Mouse (Mus musculus): ENCODE data around the gene Thsd4. TPM values are rescaled to one million over a fixed set of nuclear protein-coding genes. Genes with fewer than 3 reads are reported as not detected.

Gene Thsd4
- total RNA-seq, 2 experiments from 2014 or later = 9.1 to 10.8 TPM

GRCm38 (mm10) chr9:60405777-60406176 lies 116.1 kb downstream of the Thsd4 start:
- intact Hi-C loops (cut with DNase I) = no loop called here
- no peak for DNase-seq (ENCODE audit: extremely low spot score in 1 of 2, low spot score in 2 of 2)

- no peak for DNase-seq (ENCODE audit: extremely low spot score in 1 of 2, low spot score in 2 of 2)
- intact Hi-C loops (cut with DNase I) = no loop called here
Observed at GRCm38 (mm10) chr9:60402681-60403080, 119.2 kb downstream of the Thsd4 start.

GRCm38 (mm10) chr9:60400001-60400400 lies 121.8 kb downstream of the Thsd4 start:
- intact Hi-C loops (cut with DNase I) = no loop called here
- no peak for DNase-seq (ENCODE audit: extremely low spot score in 1 of 2, low spot score in 2 of 2)

GRCm38 (mm10) chr9:60398073-60398472 lies 123.8 kb downstream of the Thsd4 start:
- intact Hi-C loops (cut with DNase I) = no loop called here
- DNase-seq (ENCODE audit: extremely low spot score in 1 of 2, low spot score in 2 of 2) = peak in 1 of 2 experiments; percentile 38

GRCm38 (mm10) chr9:60396096-60396495 lies 125.8 kb downstream of the Thsd4 start:
- intact Hi-C loops (cut with DNase I) = no loop called here

GRCm38 (mm10) chr9:60392916-60393315 lies 128.9 kb downstream of the Thsd4 start:
- DNase-seq (ENCODE audit: extremely low spot score in 1 of 2, low spot score in 2 of 2) = no peak
- intact Hi-C loops (cut with DNase I) = no loop called here

More at GRCm38 (mm10) chr9:60396096-60396495, 125.8 kb downstream of the Thsd4 start:
- no peak for DNase-seq (ENCODE audit: extremely low spot score in 1 of 2, low spot score in 2 of 2)

GRCm38 (mm10) chr9:60384751-60385150 lies 137.1 kb downstream of the Thsd4 start:
- intact Hi-C loops (cut with DNase I) = no loop called here
- no peak for DNase-seq (ENCODE audit: extremely low spot score in 1 of 2, low spot score in 2 of 2)

- DNase-seq (ENCODE audit: extremely low spot score in 1 of 2, low spot score in 2 of 2) = no peak
- intact Hi-C loops (cut with DNase I) = no loop called here
Observed at GRCm38 (mm10) chr9:60382941-60383340, 138.9 kb downstream of the Thsd4 start.

GRCm38 (mm10) chr9:60382526-60382925 lies 139.3 kb downstream of the Thsd4 start:
- intact Hi-C loops (cut with DNase I) = no loop called here
- DNase-seq (ENCODE audit: extremely low spot score in 1 of 2, low spot score in 2 of 2) = no peak

GRCm38 (mm10) chr9:60381010-60381409 lies 140.8 kb downstream of the Thsd4 start:
- intact Hi-C loops (cut with DNase I) = no loop called here
- DNase-seq (ENCODE audit: extremely low spot score in 1 of 2, low spot score in 2 of 2) = no peak

GRCm38 (mm10) chr9:60380550-60380949 lies 141.3 kb downstream of the Thsd4 start:
- intact Hi-C loops (cut with DNase I) = no loop called here
- DNase-seq (ENCODE audit: extremely low spot score in 1 of 2, low spot score in 2 of 2) = no peak

- intact Hi-C loops (cut with DNase I) = no loop called here
- DNase-seq (ENCODE audit: extremely low spot score in 1 of 2, low spot score in 2 of 2) = no peak
Observed at GRCm38 (mm10) chr9:60378235-60378634, 143.6 kb downstream of the Thsd4 start.

GRCm38 (mm10) chr9:60373161-60373737 lies 148.6 kb downstream of the Thsd4 start:
- peak in 1 of 2 experiments; percentile 22 for DNase-seq (ENCODE audit: extremely low spot score in 1 of 2, low spot score in 2 of 2)
- intact Hi-C loops (cut with DNase I) = no loop called here

GRCm38 (mm10) chr9:60368516-60368915 lies 153.3 kb downstream of the Thsd4 start:
- intact Hi-C loops (cut with DNase I) = no loop called here

GRCm38 (mm10) chr9:60367617-60368305 lies 154.1 kb downstream of the Thsd4 start:
- intact Hi-C loops (cut with DNase I) = no loop called here
- DNase-seq (ENCODE audit: extremely low spot score in 1 of 2, low spot score in 2 of 2) = no peak

More at GRCm38 (mm10) chr9:60368516-60368915, 153.3 kb downstream of the Thsd4 start:
- no peak for DNase-seq (ENCODE audit: extremely low spot score in 1 of 2, low spot score in 2 of 2)

- no peak for DNase-seq (ENCODE audit: extremely low spot score in 1 of 2, low spot score in 2 of 2)
- intact Hi-C loops (cut with DNase I) = no loop called here
Observed at GRCm38 (mm10) chr9:60364166-60364781, 157.6 kb downstream of the Thsd4 start.

GRCm38 (mm10) chr9:60352351-60352750 lies 169.5 kb downstream of the Thsd4 start:
- no peak for DNase-seq (ENCODE audit: extremely low spot score in 1 of 2, low spot score in 2 of 2)
- intact Hi-C loops (cut with DNase I) = no loop called here

GRCm38 (mm10) chr9:60351153-60351552 lies 170.7 kb downstream of the Thsd4 start:
- no peak for DNase-seq (ENCODE audit: extremely low spot score in 1 of 2, low spot score in 2 of 2)
- intact Hi-C loops (cut with DNase I) = no loop called here

GRCm38 (mm10) chr9:60336147-60336546 lies 185.7 kb downstream of the Thsd4 start:
- intact Hi-C loops (cut with DNase I) = no loop called here
- DNase-seq (ENCODE audit: extremely low spot score in 1 of 2, low spot score in 2 of 2) = no peak

GRCm38 (mm10) chr9:60335455-60335854 lies 186.4 kb downstream of the Thsd4 start:
- intact Hi-C loops (cut with DNase I) = no loop called here
- DNase-seq (ENCODE audit: extremely low spot score in 1 of 2, low spot score in 2 of 2) = no peak
